ENCODE assay signal across 19 mouse cellular contexts in the genomic region with DNA sequence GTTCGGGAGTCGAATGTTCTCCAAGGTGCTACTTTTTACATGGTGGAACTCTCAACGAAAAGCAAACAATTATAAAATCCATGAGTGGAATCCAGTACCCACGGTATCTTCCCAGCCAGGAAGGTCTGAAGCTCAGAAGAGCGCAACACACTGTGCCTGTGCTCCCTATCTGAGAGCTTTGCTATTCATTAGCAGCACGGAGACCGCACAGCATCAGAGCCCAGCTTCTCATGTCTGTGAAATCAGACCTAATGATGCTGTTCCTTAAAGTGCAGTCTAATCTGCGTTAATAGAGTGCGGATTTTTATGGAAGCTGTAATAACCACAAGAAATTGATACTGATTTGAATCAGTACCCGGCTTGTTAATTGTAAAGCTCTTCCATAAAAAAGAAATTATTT. TPM values are rescaled to one million over a fixed set of nuclear protein-coding genes. Genes with fewer than 3 reads are reported as not detected.
DNase-seq lines count a peak whose midpoint lies in the region; ATAC-seq and TF ChIP-seq lines count a peak whose summit lies in the region.
"Had no signal": no experiment of that assay in that cellular context is flagged by ENCODE, and none has a peak within 500 bp of the region (broad histone marks: within the 10 kb centered on the region; RNA-seq: fewer than 3 reads in every experiment).

No protein-coding gene starts in this region.

- no peak overlapping the region for H3K4me2 ChIP-seq in hindbrain, embryonic 16.5 days (ENCODE audit: low read length)
- no peak overlapping the region for H3K4me2 ChIP-seq in hindbrain, embryonic 12.5 days (replicated peaks)
- H3K4me2 ChIP-seq in neural tube, embryonic 13.5 days: no peak overlapping the region
- no peak overlapping the region for H3K4me2 ChIP-seq in neural tube, embryonic 15.5 days
- no peak overlapping the region for H3K4me2 ChIP-seq in intestine, postnatal 0 days (replicated peaks; ENCODE audit: low read depth)
- H3K4me2 ChIP-seq: embryonic facial prominence, embryonic 12.5 days; heart, embryonic 13.5 days had no signal

- no peaks in the 10 kb centered on the region for H3K4me1 ChIP-seq in hindbrain, embryonic 16.5 days (ENCODE audit: control insufficient read depth, insufficient read depth, low read depth, low read length)
- H3K4me1 ChIP-seq in hindbrain, embryonic 12.5 days: no peaks in the 10 kb centered on the region
- no peaks in the 10 kb centered on the region for H3K4me1 ChIP-seq in neural tube, embryonic 13.5 days (replicated peaks)
- H3K4me1 ChIP-seq in neural tube, embryonic 15.5 days: no peaks in the 10 kb centered on the region
- no peaks in the 10 kb centered on the region for H3K4me1 ChIP-seq in intestine, postnatal 0 days (replicated peaks; ENCODE audit: control insufficient read depth, insufficient read depth, low read length)
- no peaks in the 10 kb centered on the region for H3K4me1 ChIP-seq in embryonic facial prominence, embryonic 10.5 days
- H3K4me1 ChIP-seq: embryonic facial prominence, embryonic 12.5 days; heart, embryonic 13.5 days had no signal

- H3K4me3 ChIP-seq in hindbrain, embryonic 16.5 days (ENCODE audit: low read length): no peak overlapping the region
- H3K4me3 ChIP-seq in hindbrain, embryonic 12.5 days: no peak overlapping the region
- H3K4me3 ChIP-seq in neural tube, embryonic 13.5 days: no peak overlapping the region
- H3K4me3 ChIP-seq in neural tube, embryonic 15.5 days (replicated peaks): no peak overlapping the region
- H3K4me3 ChIP-seq in intestine, postnatal 0 days (ENCODE audit: low read depth, low read length): no peak overlapping the region
- no peak overlapping the region for H3K4me3 ChIP-seq in embryonic facial prominence, embryonic 10.5 days
- H3K4me3 ChIP-seq: embryonic facial prominence, embryonic 12.5 days; heart, embryonic 13.5 days had no signal

- H3K27ac ChIP-seq in hindbrain, embryonic 16.5 days (ENCODE audit: low read depth, low read length): no peak overlapping the region
- no peak overlapping the region for H3K27ac ChIP-seq in hindbrain, embryonic 12.5 days
- no peak overlapping the region for H3K27ac ChIP-seq in neural tube, embryonic 13.5 days (replicated peaks)
- H3K27ac ChIP-seq in neural tube, embryonic 15.5 days (replicated peaks): no peak overlapping the region
- H3K27ac ChIP-seq in intestine, postnatal 0 days (ENCODE audit: low read depth, low read length): no peak overlapping the region
- H3K27ac ChIP-seq in embryonic facial prominence, embryonic 10.5 days (replicated peaks): no peak overlapping the region
- H3K27ac ChIP-seq: embryonic facial prominence, embryonic 12.5 days; heart, embryonic 13.5 days had no signal

- ATAC-seq in hindbrain, embryonic 16.5 days: 0 out of 2 replicates have a peak, but pooled peaks have one; percentile 54
- no peak for ATAC-seq in hindbrain, embryonic 12.5 days (ENCODE audit: low FRiP score)
- ATAC-seq in neural tube, embryonic 13.5 days (ENCODE audit: low read depth): 0 out of 2 replicates have a peak, but pooled peaks have one; percentile 36
- ATAC-seq in neural tube, embryonic 15.5 days (ENCODE audit: low FRiP score): peak; percentile 68
- ATAC-seq in intestine, postnatal 0 days: no peak
- ATAC-seq: forebrain, embryonic 16.5 days had no signal

- 76% methylated on average over 10 of the region's 10 CpGs for WGBS in hindbrain, embryonic 16.5 days
- 88% methylated on average over 10 of the region's 10 CpGs for WGBS in hindbrain, embryonic 12.5 days
- 79% methylated on average over 10 of the region's 10 CpGs for WGBS in neural tube, embryonic 13.5 days
- 65% methylated on average over 10 of the region's 10 CpGs for WGBS in neural tube, embryonic 15.5 days
- WGBS in intestine, postnatal 0 days: 87% methylated on average over 10 of the region's 10 CpGs
- WGBS in embryonic facial prominence, embryonic 10.5 days: 88% methylated on average over 10 of the region's 10 CpGs

- no peak overlapping the region for H3K9ac ChIP-seq in hindbrain, embryonic 16.5 days (ENCODE audit: low read depth, low read length)
- H3K9ac ChIP-seq in hindbrain, embryonic 12.5 days: no peak overlapping the region
- H3K9ac ChIP-seq in neural tube, embryonic 13.5 days: no peak overlapping the region
- no peak overlapping the region for H3K9ac ChIP-seq in neural tube, embryonic 15.5 days (replicated peaks)
- H3K9ac ChIP-seq in intestine, postnatal 0 days (ENCODE audit: low read depth, low read length): no peak overlapping the region
- H3K9ac ChIP-seq: embryonic facial prominence, embryonic 12.5 days; heart, embryonic 13.5 days had no signal

- TF ChIP-seq CTCF in intestine, postnatal 0 days (IDR thresholded peaks at IDR 0.05; ENCODE audit: low read depth): no peak

- no peaks in the 10 kb centered on the region for H3K9me3 ChIP-seq in hindbrain, embryonic 16.5 days (ENCODE audit: control insufficient read depth, low read length)
- no peaks in the 10 kb centered on the region for H3K9me3 ChIP-seq in hindbrain, embryonic 12.5 days (replicated peaks)
- no peaks in the 10 kb centered on the region for H3K9me3 ChIP-seq in neural tube, embryonic 13.5 days
- H3K9me3 ChIP-seq in neural tube, embryonic 15.5 days (replicated peaks): no peaks in the 10 kb centered on the region
- H3K9me3 ChIP-seq in intestine, postnatal 0 days (ENCODE audit: control insufficient read depth): no peaks in the 10 kb centered on the region
- no peaks in the 10 kb centered on the region for H3K9me3 ChIP-seq in embryonic facial prominence, embryonic 10.5 days
- H3K9me3 ChIP-seq: embryonic facial prominence, embryonic 12.5 days; heart, embryonic 13.5 days had no signal

- no peaks in the 10 kb centered on the region for H3K27me3 ChIP-seq in hindbrain, embryonic 16.5 days (replicated peaks; ENCODE audit: control insufficient read depth, insufficient read depth, low read length)
- no peaks in the 10 kb centered on the region for H3K27me3 ChIP-seq in hindbrain, embryonic 12.5 days
- H3K27me3 ChIP-seq in neural tube, embryonic 13.5 days: no peaks in the 10 kb centered on the region
- no peaks in the 10 kb centered on the region for H3K27me3 ChIP-seq in neural tube, embryonic 15.5 days (replicated peaks)
- no peaks in the 10 kb centered on the region for H3K27me3 ChIP-seq in intestine, postnatal 0 days (replicated peaks; ENCODE audit: control insufficient read depth, insufficient read depth, low read length)
- no peaks in the 10 kb centered on the region for H3K27me3 ChIP-seq in embryonic facial prominence, embryonic 10.5 days (replicated peaks; ENCODE audit: low read depth, poor library complexity, severe bottlenecking)
- H3K27me3 ChIP-seq: embryonic facial prominence, embryonic 12.5 days; heart, embryonic 13.5 days had no signal

- no peak for DNase-seq in neural tube, embryonic 10.5 days (ENCODE audit: extremely low spot score, low spot score)
- no peak for DNase-seq in embryonic facial prominence, embryonic 10.5 days (ENCODE audit: low spot score)
- DNase-seq: adrenal gland, adult 2 months; adrenal gland, postnatal 25 days; cerebellum, adult 11 months; cerebellum, adult 8-10 months; gastrocnemius, postnatal 25 days; heart, postnatal 36 days; kidney, adult 11 months had no signal

- no peaks in the 10 kb centered on the region for H3K36me3 ChIP-seq in hindbrain, embryonic 16.5 days (ENCODE audit: control insufficient read depth, insufficient read depth, low read length)
- H3K36me3 ChIP-seq in hindbrain, embryonic 12.5 days: no peaks in the 10 kb centered on the region
- H3K36me3 ChIP-seq in neural tube, embryonic 13.5 days: no peaks in the 10 kb centered on the region
- H3K36me3 ChIP-seq in neural tube, embryonic 15.5 days: no peaks in the 10 kb centered on the region
- no peaks in the 10 kb centered on the region for H3K36me3 ChIP-seq in intestine, postnatal 0 days (ENCODE audit: control insufficient read depth, insufficient read depth)
- no peaks in the 10 kb centered on the region for H3K36me3 ChIP-seq in embryonic facial prominence, embryonic 10.5 days (replicated peaks)
- H3K36me3 ChIP-seq: embryonic facial prominence, embryonic 12.5 days; heart, embryonic 13.5 days had no signal

RNA-seq across cellular contexts. Expression of gene Rergl, which starts 41.3 kb away (rescaled TPM):
- not detected in 2 replicates for polyA plus RNA-seq in hindbrain, embryonic 16.5 days (2015; fragmentation: Nextera tagmentation; extraction: Ambion mirVana)
- polyA plus RNA-seq in hindbrain, embryonic 12.5 days (2016; fragmentation: Nextera tagmentation; extraction: Ambion mirVana): not detected in 2 replicates
- not detected in 2 replicates for polyA plus RNA-seq in neural tube, embryonic 13.5 days (2015; fragmentation: Nextera tagmentation; extraction: Ambion mirVana)
- not detected in 2 replicates for polyA plus RNA-seq in neural tube, embryonic 15.5 days (2015; fragmentation: Nextera tagmentation; extraction: Ambion mirVana)
- 0.31 and 0.60 TPM in 2 replicates for polyA plus RNA-seq in intestine, postnatal 0 days (2015; fragmentation: Nextera tagmentation; extraction: Ambion mirVana)
- polyA plus RNA-seq in embryonic facial prominence, embryonic 10.5 days (2016; fragmentation: Nextera tagmentation; extraction: Ambion mirVana): not detected in 2 replicates
- polyA plus RNA-seq: adrenal gland, adult 2 months; embryonic facial prominence, embryonic 12.5 days; forebrain, embryonic 16.5 days; heart, embryonic 13.5 days; heart, postnatal 0 days; hindbrain, embryonic 11.5 days had no signal

Comparison
In these comparisons a context has a peak if more than half of its experiments do, and no peak if none do; other contexts are left out.
1. ATAC-seq: peak in hindbrain, embryonic 16.5 days (single experiment), neural tube, embryonic 13.5 days (single experiment) and neural tube, embryonic 15.5 days (single experiment); none in hindbrain, embryonic 12.5 days (single experiment) and intestine, postnatal 0 days (single experiment).